Mouse (Mus musculus) testis, postnatal 10 days (tissue): ENCODE measurements around the gene Actc1.

Experiments used
- DNase-seq: peaks from one replicate; pipeline ENCODE4 v3.0.0; 2021; ENCODE audit warnings: low spot score

Actc1 gene

GRCm38 (mm10) chr2:114052696-114053598 is at the start of gene Actc1:
Gene Actc1, minus strand, starts transcription at chr2:114053548.
- no peak for DNase-seq

GRCm38 (mm10) chr2:114102471-114102870 is 49.1 kb upstream of the Actc1 start:
- no peak for DNase-seq

GRCm38 (mm10) chr2:114100834-114101233 is 47.5 kb upstream of the Actc1 start:
- no peak for DNase-seq

GRCm38 (mm10) chr2:114099816-114100215 is 46.5 kb upstream of the Actc1 start:
- DNase-seq: no peak

GRCm38 (mm10) chr2:114099109-114099508 is 45.8 kb upstream of the Actc1 start:
- no peak for DNase-seq

GRCm38 (mm10) chr2:114097627-114098026 is 44.3 kb upstream of the Actc1 start:
- DNase-seq: no peak

- no peak for DNase-seq
Observed at GRCm38 (mm10) chr2:114096570-114096969, 43.2 kb upstream of the Actc1 start.

- no peak for DNase-seq
Observed at GRCm38 (mm10) chr2:114095348-114095747, 42.0 kb upstream of the Actc1 start.

- DNase-seq: no peak
Observed at GRCm38 (mm10) chr2:114094696-114095095, 41.3 kb upstream of the Actc1 start.

GRCm38 (mm10) chr2:114093577-114093976 is 40.2 kb upstream of the Actc1 start:
- no peak for DNase-seq

GRCm38 (mm10) chr2:114089862-114090261 is 36.5 kb upstream of the Actc1 start:
- DNase-seq: no peak

GRCm38 (mm10) chr2:114087271-114087670 is 33.9 kb upstream of the Actc1 start:
- no peak for DNase-seq

GRCm38 (mm10) chr2:114071876-114072275 is 18.5 kb upstream of the Actc1 start:
- DNase-seq: no peak

GRCm38 (mm10) chr2:114066226-114066625 is 12.9 kb upstream of the Actc1 start:
- no peak for DNase-seq

- no peak for DNase-seq
Observed at GRCm38 (mm10) chr2:114064004-114064403, 10.7 kb upstream of the Actc1 start.

GRCm38 (mm10) chr2:114060071-114060591 is 6.8 kb upstream of the Actc1 start:
- no peak for DNase-seq

GRCm38 (mm10) chr2:114059608-114060007 is 6.3 kb upstream of the Actc1 start:
- no peak for DNase-seq

GRCm38 (mm10) chr2:114058226-114058796 is 5.0 kb upstream of the Actc1 start:
- DNase-seq: no peak

GRCm38 (mm10) chr2:114057303-114057853 is 4.0 kb upstream of the Actc1 start:
- DNase-seq: peak; percentile 64

- no peak for DNase-seq
Observed at GRCm38 (mm10) chr2:114054129-114054528, 781 bp upstream of the Actc1 start.

GRCm38 (mm10) chr2:114051871-114052241 is 1.5 kb downstream of the Actc1 start:
- DNase-seq: no peak

GRCm38 (mm10) chr2:114051111-114051870 is 2.1 kb downstream of the Actc1 start:
- DNase-seq: no peak
